Mouse (Mus musculus) embryonic fibroblast, embryonic 13.5 days (primary cell): Measurements from ENCODE around the gene Limk2. TPM values are rescaled to one million over a fixed set of nuclear protein-coding genes. Genes with fewer than 3 reads are reported as not detected.

Experiments
- H3K27ac ChIP-seq: 2 replicates; pipeline ENCODE4 v1.5.1; 2012; ENCODE audit warnings: low read length, control low read depth, inconsistent platforms; ENCODE audit not compliant: insufficient read depth
- H3K4me1 ChIP-seq: 2 replicates; pipeline ENCODE4 v1.6.1; 2011; ENCODE audit warnings: low read length; ENCODE audit not compliant: control insufficient read depth, insufficient read depth
- H3K4me3 ChIP-seq: 2 replicates; pipeline ENCODE4 v1.5.1; 2011; ENCODE audit warnings: mild to moderate bottlenecking, control low read depth, low read length; ENCODE audit not compliant: insufficient read depth
- CTCF ChIP-seq: IDR thresholded peaks from 2 replicates; pipeline ENCODE4 v1.5.1; 2011; ENCODE audit warnings: mild to moderate bottlenecking, control low read depth, low read length, moderate library complexity, borderline replicate concordance; ENCODE audit not compliant: insufficient read depth
- POLR2A ChIP-seq: IDR thresholded peaks from 2 replicates; pipeline ENCODE4 v1.6.1; 2011; ENCODE audit warnings: low read depth, mild to moderate bottlenecking, control low read depth, low read length, moderate library complexity
- polyA plus RNA-seq: library from polyadenylated mRNA; stranded (reverse); fragments of >200 nt; gene quantifications from 2 replicates; pipeline ENCODE4 v1.2.4, GENCODE M21; 2011; ENCODE audit warnings: low read depth; ENCODE audit not compliant: missing spikeins, insufficient read length

The Limk2 gene
- polyA plus RNA-seq, 1 experiment, result 58.3 TPM

DNA sequence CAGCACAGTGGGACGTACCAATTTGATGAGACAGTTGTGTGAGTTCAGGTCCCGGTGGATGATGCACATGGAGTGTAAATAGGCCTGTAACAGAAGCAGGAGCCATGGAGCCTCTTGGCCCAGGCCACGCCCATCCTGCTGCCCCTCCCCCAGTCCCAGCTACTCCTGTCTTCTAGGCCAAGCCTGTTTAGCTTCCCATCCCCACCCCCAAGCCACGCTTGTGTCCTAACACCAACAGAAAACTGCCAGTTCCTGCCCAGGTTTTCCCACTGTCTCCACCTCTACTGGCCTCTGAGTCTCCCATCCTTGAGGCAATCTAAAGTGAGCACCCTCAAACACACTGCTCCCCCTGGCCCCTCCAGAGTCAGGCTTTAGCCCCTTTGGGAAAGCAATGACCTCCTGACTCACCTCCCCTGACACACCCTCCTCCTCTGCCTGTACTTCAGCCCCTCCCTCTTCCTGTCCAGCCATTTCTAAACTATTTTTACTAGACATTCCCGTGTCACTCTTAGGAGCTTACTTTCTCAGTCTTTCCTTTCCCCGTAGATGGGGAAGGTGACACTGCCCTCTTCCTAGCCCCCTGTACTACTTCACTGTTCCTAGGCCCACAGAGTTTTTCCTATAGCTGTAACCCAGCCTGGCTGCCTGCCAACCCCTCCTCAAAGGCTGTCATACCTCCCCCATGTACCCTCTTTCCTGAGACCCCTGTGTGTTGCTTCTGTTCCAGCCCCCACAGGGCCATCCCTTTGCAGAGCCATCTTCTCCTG lies 60.2 kb downstream of the Limk2 start:
- TF ChIP-seq POLR2A (no peak), CTCF (no peak)
- no peak overlapping the region for H3K4me3 ChIP-seq
- H3K4me1 ChIP-seq, result peaks cover 14% of the 10 kb centered on the region
- H3K27ac ChIP-seq, result peak overlapping the region; percentile 50

DNA sequence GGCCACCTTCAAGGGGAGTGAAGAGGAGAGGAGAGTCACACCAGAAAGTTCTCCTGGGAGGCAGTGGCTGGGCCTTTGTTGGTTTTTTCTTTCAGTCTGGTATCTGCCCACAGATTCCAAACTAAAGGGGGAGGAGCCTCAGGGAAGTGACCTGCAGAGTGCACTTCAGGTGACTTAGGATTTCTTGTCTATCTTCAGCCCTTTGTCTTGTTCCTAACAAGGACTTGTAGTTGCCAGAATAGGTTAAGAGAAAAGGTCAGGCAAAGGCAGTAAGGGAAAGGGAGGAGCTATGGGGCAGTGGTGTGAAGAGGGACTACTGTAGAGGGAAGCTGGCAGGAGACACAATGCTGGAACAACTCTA lies 61.2 kb downstream of the Limk2 start:
- Histone ChIP-seq H3K27ac (peak overlapping the region; percentile 50; the same call in 1 of the 2 replicates), H3K4me1 (peaks cover 14% of the 10 kb centered on the region), H3K4me3 (no peak overlapping the region)
- TF ChIP-seq CTCF, result no peak

DNA sequence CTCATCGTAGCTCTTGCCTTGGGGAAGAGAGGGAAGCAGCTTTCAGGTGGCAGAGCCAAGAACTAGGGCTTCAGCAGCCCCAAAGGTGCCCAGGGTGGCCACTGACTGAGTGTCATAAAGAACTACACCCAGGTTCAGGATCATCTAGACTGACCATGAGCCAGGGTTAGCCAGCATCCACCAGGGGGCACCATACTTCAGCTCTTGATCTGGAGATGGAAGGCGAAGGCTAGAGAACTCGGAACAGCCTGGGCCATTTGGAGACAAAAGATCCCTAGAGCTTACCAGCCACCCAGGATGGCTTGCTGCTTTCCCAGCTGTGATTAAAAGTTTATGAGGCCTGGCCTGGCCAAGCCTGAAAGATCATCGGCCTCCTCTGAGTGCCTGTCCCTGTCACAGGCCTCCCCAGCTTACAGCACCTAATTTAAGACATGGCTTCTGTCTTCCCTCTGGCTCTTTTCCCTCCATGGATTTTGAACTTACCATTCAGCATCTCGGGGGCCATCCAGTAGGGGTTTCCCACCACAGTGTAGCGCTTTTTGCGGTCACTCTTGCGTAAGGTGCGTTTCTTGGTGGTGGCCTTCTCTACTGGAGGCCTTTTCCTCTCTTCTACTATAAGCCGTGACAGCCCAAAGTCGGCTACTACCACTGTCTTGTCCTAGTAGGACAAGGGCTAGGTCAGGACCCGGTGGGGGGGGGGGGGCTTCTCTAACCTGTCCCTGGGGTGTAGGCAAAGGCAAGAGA lies 61.7 kb downstream of the Limk2 start:
- H3K27ac ChIP-seq, result no peak overlapping the region
- TF ChIP-seq CTCF (peak; percentile 81; the same call in 1 of the 2 replicates), POLR2A (no peak)

DNA sequence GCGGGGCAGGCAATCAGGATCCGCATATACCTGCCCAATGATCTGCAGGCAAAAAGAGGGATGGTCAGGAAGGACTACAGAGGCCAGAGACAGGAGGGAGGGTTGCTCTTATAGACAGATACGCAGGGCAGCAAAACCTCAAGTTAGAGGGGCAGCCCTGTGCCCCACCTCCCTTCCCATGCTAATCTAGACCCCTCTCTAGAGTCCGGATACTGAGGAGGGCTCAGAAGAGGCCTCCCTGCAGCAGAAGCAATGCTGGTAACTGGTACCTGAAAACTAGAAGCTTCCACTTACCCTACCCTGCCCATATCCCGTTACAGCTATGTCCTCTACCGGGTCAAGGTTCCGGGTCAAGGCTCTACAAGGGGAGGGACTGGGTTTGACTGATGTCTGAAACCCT lies 62.6 kb downstream of the Limk2 start:
- no peak for TF ChIP-seq POLR2A
- H3K27ac ChIP-seq, result no peak overlapping the region

More for the DNA sequence above, 61.7 kb downstream of the Limk2 start:
- H3K4me1 ChIP-seq, result peaks cover 14% of the 10 kb centered on the region
- no peak overlapping the region for H3K4me3 ChIP-seq

DNA sequence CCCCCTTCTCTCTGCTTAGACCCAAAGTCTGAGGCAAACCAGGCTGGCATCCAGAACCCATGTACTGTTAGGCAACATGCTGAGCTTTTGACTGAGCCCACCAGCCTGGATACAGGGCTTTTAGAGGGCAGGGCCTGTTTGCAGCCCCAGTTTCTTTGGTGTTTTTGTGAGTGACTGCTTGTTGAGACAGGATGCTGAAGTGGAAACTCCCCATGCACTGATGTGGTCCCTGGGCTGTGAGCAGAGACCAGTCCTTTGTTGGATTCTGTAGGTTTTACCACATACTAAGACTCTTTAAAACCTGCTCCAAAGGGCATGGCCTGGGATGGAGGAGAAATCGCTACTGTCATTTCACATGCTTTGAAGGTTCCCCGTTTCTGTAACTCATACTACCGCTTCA lies 64.1 kb downstream of the Limk2 start:
- peaks cover 14% of the 10 kb centered on the region for H3K4me1 ChIP-seq
- TF ChIP-seq CTCF (no peak), POLR2A (no peak)
- no peak overlapping the region for H3K4me3 ChIP-seq
- H3K27ac ChIP-seq, result no peak overlapping the region

More for the DNA sequence above, 62.6 kb downstream of the Limk2 start:
- Histone ChIP-seq H3K4me3 (no peak overlapping the region), H3K4me1 (peaks cover 14% of the 10 kb centered on the region)

DNA sequence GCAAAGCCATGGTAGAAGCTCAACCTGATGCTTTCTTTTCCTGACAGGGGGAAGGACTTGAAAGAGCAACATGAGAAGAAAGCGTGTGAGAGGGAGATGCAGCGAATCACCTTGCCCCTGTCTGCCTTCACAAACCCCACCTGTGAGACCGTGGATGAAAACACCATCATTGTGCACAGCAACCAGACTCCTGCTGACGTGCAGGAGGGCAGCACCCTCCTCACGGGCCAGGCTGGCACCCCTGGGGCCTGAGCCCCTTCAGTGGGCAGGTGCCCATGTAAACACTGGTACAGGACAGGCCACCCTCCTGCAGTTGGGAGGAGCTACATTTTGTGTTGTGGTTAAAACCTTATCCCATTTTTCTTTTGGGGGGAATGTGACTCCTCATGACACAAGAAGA lies 67.5 kb downstream of the Limk2 start:
- Histone ChIP-seq H3K27ac (no peak overlapping the region), H3K4me1 (peaks cover 8% of the 10 kb centered on the region; the same call in 1 of the 2 replicates), H3K4me3 (no peak overlapping the region)
- TF ChIP-seq CTCF (no peak), POLR2A (no peak)

DNA sequence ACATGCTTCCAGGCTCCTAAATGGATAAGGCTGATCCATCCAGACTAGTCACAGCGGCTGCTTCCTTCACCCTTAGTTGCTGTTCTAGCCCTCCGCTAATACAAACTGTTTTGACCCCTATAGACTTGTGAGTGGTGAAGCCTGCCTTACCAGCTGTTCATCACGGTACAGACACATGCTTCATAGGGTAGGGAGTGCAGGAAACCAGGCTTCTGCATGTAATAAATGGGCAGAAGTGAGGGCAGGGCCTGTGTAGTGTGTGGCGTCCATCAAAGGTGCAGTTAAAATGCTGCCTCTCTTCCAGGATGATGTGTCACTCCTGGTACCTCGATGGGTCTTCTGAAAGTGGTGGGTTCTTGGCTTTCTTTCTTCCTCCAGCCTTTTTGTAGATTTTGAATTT lies 71.0 kb downstream of the Limk2 start:
- Histone ChIP-seq H3K4me3 (no peak overlapping the region), H3K4me1 (peaks cover 26% of the 10 kb centered on the region), H3K27ac (peak overlapping the region; percentile 71; the same call in 1 of the 2 replicates)
- TF ChIP-seq POLR2A (no peak), CTCF (no peak)

DNA sequence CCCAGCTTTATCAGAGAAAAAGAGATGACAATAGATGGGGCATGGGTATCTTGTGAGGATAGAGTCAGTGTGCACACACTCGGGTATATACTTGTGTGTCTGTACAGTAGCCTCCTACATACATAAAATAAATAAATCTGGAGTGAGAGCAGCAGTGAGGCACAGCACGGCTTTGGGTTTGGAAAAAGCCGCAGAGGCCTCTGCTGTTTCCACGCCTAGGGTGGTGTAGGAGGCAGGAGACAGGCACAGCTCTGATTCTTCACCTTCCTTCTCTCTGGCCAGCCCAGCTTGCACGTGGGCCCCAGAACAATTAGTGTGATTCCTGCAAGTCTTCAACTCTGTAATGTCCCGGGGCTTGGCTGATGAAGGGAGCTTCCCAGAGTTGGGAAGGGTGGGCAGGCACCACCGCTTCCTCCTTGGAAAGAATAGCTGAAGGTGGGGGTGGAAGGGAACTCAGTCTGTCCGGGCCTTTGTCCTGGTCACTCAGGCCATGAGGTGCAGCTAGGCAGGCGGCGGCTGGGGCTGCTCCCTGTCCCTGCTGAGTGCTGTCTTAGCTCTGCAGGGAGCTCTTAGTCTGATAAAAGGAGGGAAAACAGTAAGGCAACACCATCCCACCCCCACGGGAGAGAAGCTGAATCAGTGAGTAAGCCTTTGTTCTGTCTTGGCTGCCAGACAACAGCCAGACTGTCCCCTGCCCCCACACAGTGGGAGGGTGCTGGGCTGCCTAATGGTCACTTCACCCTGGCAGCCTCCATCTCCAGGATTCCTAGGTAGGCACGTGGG lies 71.6 kb downstream of the Limk2 start:
- TF ChIP-seq POLR2A (0 out of 2 replicates have a peak, but pooled peaks have one; percentile 5), CTCF (no peak)
- H3K27ac ChIP-seq, result peak overlapping the region; percentile 85
- peaks cover 29% of the 10 kb centered on the region for H3K4me1 ChIP-seq
- H3K4me3 ChIP-seq, result no peak overlapping the region

DNA sequence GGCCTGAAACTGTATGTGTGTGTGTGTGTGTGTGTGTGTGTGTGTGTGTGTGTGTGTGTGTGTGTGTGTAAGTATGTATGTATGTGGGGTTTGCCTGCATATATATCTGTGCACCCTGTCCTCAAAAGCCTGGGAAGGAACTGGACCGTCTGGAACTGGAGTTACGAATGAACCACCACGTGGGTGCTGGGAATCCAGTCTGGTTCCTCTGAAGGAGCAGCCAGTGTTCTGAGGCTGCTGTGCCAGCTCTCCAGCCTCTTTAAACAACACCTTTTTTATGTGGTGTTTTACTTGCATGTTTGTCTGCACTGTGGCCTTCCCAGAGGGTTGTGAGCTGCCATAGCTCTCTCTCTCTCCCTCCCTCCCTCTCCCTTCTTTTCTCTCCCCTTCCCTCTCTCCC lies 72.4 kb downstream of the Limk2 start:
- Histone ChIP-seq H3K4me1 (peaks cover 29% of the 10 kb centered on the region), H3K27ac (peak overlapping the region; percentile 39; the same call in 1 of the 2 replicates), H3K4me3 (no peak overlapping the region)
- TF ChIP-seq CTCF (no peak), POLR2A (no peak)

DNA sequence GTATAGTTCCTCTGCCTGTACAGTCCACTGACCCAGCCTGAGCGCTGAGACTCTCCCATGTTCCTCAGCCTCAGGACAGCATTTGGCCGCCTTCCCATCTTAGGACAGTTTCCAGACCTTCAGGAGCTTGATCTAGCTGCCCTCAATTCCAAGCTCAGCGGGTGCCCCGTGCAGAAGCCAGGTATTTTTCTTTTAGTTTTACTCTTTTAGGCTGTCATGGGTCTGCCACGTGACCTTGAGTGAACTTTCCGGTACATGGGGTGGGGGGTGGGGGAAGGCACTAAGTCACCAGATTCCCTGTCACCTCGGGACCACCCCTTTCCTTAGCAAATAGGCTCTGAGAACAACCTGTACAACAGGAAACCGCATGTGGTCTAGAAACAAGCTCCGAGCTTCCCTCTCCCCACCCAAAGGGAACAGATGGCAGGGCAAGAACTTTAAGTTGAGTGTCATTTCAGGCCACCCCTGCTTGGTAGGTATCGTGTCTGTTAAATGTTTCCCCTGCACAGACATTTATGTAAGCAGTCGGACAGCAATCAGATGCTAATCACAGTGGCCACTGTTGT lies 73.3 kb downstream of the Limk2 start:
- TF ChIP-seq POLR2A (no peak), CTCF (no peak)
- no peak overlapping the region; the same call in 1 of the 2 replicates for H3K27ac ChIP-seq
- H3K4me1 ChIP-seq, result peaks cover 29% of the 10 kb centered on the region

More for the DNA sequence above, 73.3 kb downstream of the Limk2 start:
- H3K4me3 ChIP-seq, result no peak overlapping the region
